Mouse (Mus musculus) thymus, adult 2 months (tissue): ENCODE data around the gene Nradd.

Source experiments
- CTCF ChIP-seq: fragments of 200-500 bp; IDR thresholded peaks from 2 replicates; pipeline ENCODE4 v1.5.1; 2012; ENCODE audit warnings: mild to moderate bottlenecking, control low read depth, low read length, moderate library complexity, borderline replicate concordance; ENCODE audit not compliant: control insufficient read depth, poor library complexity, insufficient read depth; ENCODE audit errors: extremely low read depth
- POLR2A ChIP-seq: fragments of 200-500 bp; IDR thresholded peaks from 2 replicates; pipeline ENCODE4 v1.6.1; 2012; ENCODE audit warnings: mild to moderate bottlenecking, low read length, control low read depth, moderate library complexity; ENCODE audit not compliant: control insufficient read depth, poor library complexity, insufficient read depth; ENCODE audit errors: extremely low read depth

- TF ChIP-seq CTCF: no peak
- no peak for TF ChIP-seq POLR2A
Measured at GRCm38 (mm10) chr9:110611471-110611870, 12.8 kb downstream of the Nradd start.
